In genomic region chr11:19924757-19925148, GRCm38 (mm10) we compare ENCODE assay signal across 7 mouse cellular contexts. TPM values are rescaled to one million over a fixed set of nuclear protein-coding genes. Genes with fewer than 3 reads are reported as not detected.
A peak's percentile ranks its signal among the peaks of the same experiment; 100 is the strongest.
DNase-seq lines count a peak whose midpoint lies in the region; ATAC-seq lines count a peak whose summit lies in the region.

No protein-coding gene starts in this region.

- peak overlapping the region; percentile 90 for H3K4me3 ChIP-seq in neural tube, embryonic 11.5 days (ENCODE audit: low read depth, low read length)
- H3K4me3 ChIP-seq in brown adipose tissue, adult 24 weeks (ENCODE audit: insufficient read depth, low read depth, low read length) = peak overlapping the region; percentile 97
- peak overlapping the region; percentile 91 for H3K4me3 ChIP-seq in kidney, embryonic 16.5 days (ENCODE audit: low read length)
- H3K4me3 ChIP-seq in midbrain, embryonic 13.5 days (replicated peaks) = peak overlapping the region; percentile 85

- peak overlapping the region; percentile 92 for H3K27ac ChIP-seq in neural tube, embryonic 11.5 days (ENCODE audit: low read depth, low read length)
- peak overlapping the region; percentile 88 for H3K27ac ChIP-seq in brown adipose tissue, adult 24 weeks (replicated peaks; ENCODE audit: low read depth, low read length)
- peak overlapping the region; percentile 97 for H3K27ac ChIP-seq in kidney, embryonic 16.5 days (ENCODE audit: low read length)
- peak overlapping the region; percentile 92 for H3K27ac ChIP-seq in midbrain, embryonic 13.5 days

- H3K4me2 ChIP-seq in neural tube, embryonic 11.5 days (ENCODE audit: low read depth) = peak overlapping the region; percentile 69
- H3K4me2 ChIP-seq in kidney, embryonic 16.5 days (replicated peaks; ENCODE audit: low read depth, low read length) = peak overlapping the region; percentile 68
- peak overlapping the region; percentile 81 for H3K4me2 ChIP-seq in midbrain, embryonic 13.5 days (replicated peaks)

- peaks cover 9% of the 10 kb centered on the region for H3K4me1 ChIP-seq in neural tube, embryonic 11.5 days (ENCODE audit: control insufficient read depth, insufficient read depth, low read length)
- peaks cover 6% of the 10 kb centered on the region; the same call in 1 of the 2 replicates for H3K4me1 ChIP-seq in brown adipose tissue, adult 24 weeks (ENCODE audit: control insufficient read depth, insufficient read depth, insufficient read length, low read length)
- H3K4me1 ChIP-seq in kidney, embryonic 16.5 days (ENCODE audit: insufficient read depth, low read length) = peaks cover 27% of the 10 kb centered on the region
- H3K4me1 ChIP-seq in midbrain, embryonic 13.5 days (replicated peaks) = peaks cover 30% of the 10 kb centered on the region

- DNase-seq in neural tube, embryonic 11.5 days (ENCODE audit: low spot score) = no peak
- no peak for DNase-seq in neural tube, embryonic 10.5 days (ENCODE audit: extremely low spot score, low spot score)
- peak; percentile 48 for DNase-seq in gastrocnemius, postnatal 10 days
- DNase-seq in thymus, postnatal 10 days (ENCODE audit: low spot score in 2 of 2) = peak; percentile 60 to 65

- WGBS in neural tube, embryonic 11.5 days = 2% methylated on average over 29 of the region's 29 CpGs
- 0% methylated on average over 29 of the region's 29 CpGs for WGBS in kidney, embryonic 16.5 days
- WGBS in midbrain, embryonic 13.5 days = under 1% methylated on average over 28 of the region's 29 CpGs

- no peaks in the 10 kb centered on the region for H3K36me3 ChIP-seq in neural tube, embryonic 11.5 days (ENCODE audit: control insufficient read depth, insufficient read depth, low read length)
- H3K36me3 ChIP-seq in kidney, embryonic 16.5 days (ENCODE audit: insufficient read depth, low read length) = no peaks in the 10 kb centered on the region
- H3K36me3 ChIP-seq in midbrain, embryonic 13.5 days = no peaks in the 10 kb centered on the region

- peak overlapping the region; percentile 94 for H3K9ac ChIP-seq in neural tube, embryonic 11.5 days (ENCODE audit: low read length)
- H3K9ac ChIP-seq in kidney, embryonic 16.5 days (replicated peaks; ENCODE audit: low read length) = peak overlapping the region; percentile 92
- peak overlapping the region; percentile 91 for H3K9ac ChIP-seq in midbrain, embryonic 13.5 days (replicated peaks)

- peak; percentile 13; the same call in 1 of the 2 replicates for ATAC-seq in neural tube, embryonic 11.5 days (ENCODE audit: insufficient read depth, low FRiP score, low TSS enrichment)
- peak; percentile 11 for ATAC-seq in kidney, embryonic 16.5 days (ENCODE audit: low FRiP score, low TSS enrichment)
- ATAC-seq in midbrain, embryonic 13.5 days = peak; percentile 13

- H3K9me3 ChIP-seq in neural tube, embryonic 11.5 days (ENCODE audit: control insufficient read depth, low read length) = no peaks in the 10 kb centered on the region
- H3K9me3 ChIP-seq in kidney, embryonic 16.5 days (ENCODE audit: low read length) = no peaks in the 10 kb centered on the region
- no peaks in the 10 kb centered on the region for H3K9me3 ChIP-seq in midbrain, embryonic 13.5 days

- H3K27me3 ChIP-seq in neural tube, embryonic 11.5 days (ENCODE audit: control insufficient read depth, insufficient read depth, low read length) = no peaks in the 10 kb centered on the region
- H3K27me3 ChIP-seq in kidney, embryonic 16.5 days (ENCODE audit: insufficient read depth, low read length) = no peaks in the 10 kb centered on the region
- H3K27me3 ChIP-seq in midbrain, embryonic 13.5 days = no peaks in the 10 kb centered on the region

RNA-seq across cellular contexts. Expression of gene Spred2, which starts 0.6 kb away (rescaled TPM):
- polyA plus RNA-seq in neural tube, embryonic 11.5 days (2014; fragmentation: Nextera tagmentation; extraction: Ambion mirVana) = 6.2 and 6.4 TPM in 2 replicates
- polyA plus RNA-seq in brown adipose tissue, adult 24 weeks (2012; ENCODE audit: insufficient read depth, insufficient read length, missing spikeins) = 8.4 and 10.2 TPM in 2 replicates
- total RNA-seq in gastrocnemius, postnatal 10 days (2021) = 10 to 100 TPM; 17.3 to 19.4 TPM
- polyA plus RNA-seq in kidney, embryonic 16.5 days (2015; fragmentation: Nextera tagmentation; extraction: Ambion mirVana) = 8.3 and 9.0 TPM in 2 replicates
- polyA plus RNA-seq in midbrain, embryonic 13.5 days (2015; fragmentation: Nextera tagmentation; extraction: Ambion mirVana) = 4.9 and 5.5 TPM in 2 replicates

Comparison
In these comparisons a context has a peak if more than half of its experiments do, and no peak if none do; other contexts are left out.
1. DNase-seq: peak in gastrocnemius, postnatal 10 days (single experiment) and thymus, postnatal 10 days (2 of 2); none in neural tube, embryonic 11.5 days (single experiment) and neural tube, embryonic 10.5 days (single experiment).
2. Peak in every context shown above with its lines, with median percentiles within 50 percentile points of each other: ATAC-seq, H3K27ac ChIP-seq, H3K4me2 ChIP-seq, H3K4me3 ChIP-seq and H3K9ac ChIP-seq.